Mouse (Mus musculus): ENCODE measurements around the gene Atp8b4. TPM values are rescaled to one million over a fixed set of nuclear protein-coding genes. Genes with fewer than 3 reads are reported as not detected.
"Not testable (repeated sequence)": the region's sequence is repeated elsewhere in the genome, so short reads cannot be mapped to it uniquely, and the experiment has no call there.

Atp8b4 gene
- polyA plus RNA-seq, 1 experiment from 2014 or later = 0.99 TPM

DNA sequence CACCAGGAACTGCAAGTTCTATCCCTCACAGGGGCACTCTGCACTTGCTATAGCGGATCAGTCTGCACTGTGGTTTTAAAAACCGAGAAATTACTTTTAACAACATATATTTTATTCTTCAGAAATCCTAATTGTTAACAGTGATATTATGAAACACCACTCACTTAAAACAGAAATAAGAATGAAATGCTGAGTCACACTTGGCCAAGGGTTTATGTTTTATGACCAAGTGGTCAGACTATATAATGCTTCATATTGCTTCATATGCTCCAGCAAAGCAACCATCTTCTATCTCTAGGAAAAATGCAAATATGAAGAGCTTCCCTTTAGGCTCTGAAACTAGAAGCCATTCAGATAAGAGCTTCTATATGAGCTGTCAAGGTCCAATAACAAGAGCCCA is 41.8 kb downstream of the Atp8b4 start:
- ATAC-seq (ENCODE audit: insufficient read depth, low FRiP score) = no peak
- Histone ChIP-seq H3K9me3 (replicated peaks; ENCODE audit: control insufficient read depth, low read length) (no peaks in the 10 kb centered on the region), H3K9ac (ENCODE audit: low read length) (no peak overlapping the region), H3K4me3 (replicated peaks; ENCODE audit: low read length) (no peak overlapping the region), H3K36me3 (ENCODE audit: control insufficient read depth, insufficient read depth, low read length) (no peaks in the 10 kb centered on the region), H3K4me1 (ENCODE audit: control insufficient read depth, insufficient read depth, low read length) (no peaks in the 10 kb centered on the region), H3K27ac (ENCODE audit: low read length) (no peak overlapping the region), H3K27me3 (ENCODE audit: control insufficient read depth, insufficient read depth, low read length) (no peaks in the 10 kb centered on the region), H3K4me2 (ENCODE audit: low read depth, low read length) (no peak overlapping the region)
- 93% methylated on average over 2 of the region's 2 CpGs for WGBS

DNA sequence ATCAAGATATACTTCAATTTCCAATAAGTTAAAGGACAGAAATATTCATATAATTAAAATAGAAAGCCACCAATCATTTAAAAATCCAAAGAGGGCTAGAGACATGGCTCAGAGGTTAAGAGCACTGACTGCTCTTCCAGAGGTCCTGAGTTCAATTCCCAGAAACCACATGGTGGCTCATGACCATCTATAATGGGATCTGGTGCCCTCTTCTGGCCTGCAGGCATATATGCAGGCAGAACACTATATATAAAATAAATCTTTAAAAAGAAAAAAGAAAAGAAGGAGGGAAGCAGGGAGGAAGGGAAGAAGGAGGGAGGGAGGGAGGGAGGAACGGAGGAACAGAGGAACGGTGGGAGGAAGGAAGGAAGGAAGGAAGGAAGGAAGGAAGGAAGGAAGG is 42.7 kb downstream of the Atp8b4 start:
- not testable (repeated sequence) for H3K27me3 ChIP-seq (ENCODE audit: control insufficient read depth, insufficient read depth, low read length); H3K4me2 ChIP-seq (ENCODE audit: low read depth, low read length); H3K27ac ChIP-seq (ENCODE audit: low read length); H3K36me3 ChIP-seq (ENCODE audit: control insufficient read depth, insufficient read depth, low read length); ATAC-seq (ENCODE audit: insufficient read depth, low FRiP score); H3K4me3 ChIP-seq (replicated peaks; ENCODE audit: low read length); H3K9me3 ChIP-seq (replicated peaks; ENCODE audit: control insufficient read depth, low read length); H3K9ac ChIP-seq (ENCODE audit: low read length); H3K4me1 ChIP-seq (ENCODE audit: control insufficient read depth, insufficient read depth, low read length)
- WGBS = 33% methylated on average over 2 of the region's 2 CpGs

DNA sequence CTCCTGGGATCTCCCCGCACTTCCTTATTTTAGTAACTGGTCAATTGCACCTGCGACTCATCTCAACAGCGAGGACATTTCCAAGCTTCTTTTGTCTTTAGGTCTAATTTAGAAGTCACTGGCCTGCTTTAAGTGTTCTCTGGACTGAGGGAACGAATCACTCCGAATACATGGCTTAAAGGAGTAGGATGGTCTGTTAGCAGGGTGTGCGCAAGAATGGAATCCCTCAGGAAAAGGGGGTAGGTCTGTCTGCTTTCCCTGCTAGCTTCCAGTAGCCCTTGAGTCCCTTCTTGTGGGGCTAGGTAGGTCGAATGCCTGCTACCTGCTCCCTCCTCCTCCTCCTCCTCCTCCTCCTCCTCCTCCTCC is 49.6 kb downstream of the Atp8b4 start:
- Histone ChIP-seq H3K27ac (ENCODE audit: low read length) (peak overlapping the region; percentile 92), H3K4me1 (ENCODE audit: control insufficient read depth, insufficient read depth, low read length) (no peaks in the 10 kb centered on the region), H3K27me3 (ENCODE audit: control insufficient read depth, insufficient read depth, low read length) (no peaks in the 10 kb centered on the region), H3K36me3 (ENCODE audit: control insufficient read depth, insufficient read depth, low read length) (no peaks in the 10 kb centered on the region), H3K4me3 (replicated peaks; ENCODE audit: low read length) (no peak overlapping the region), H3K9me3 (replicated peaks; ENCODE audit: control insufficient read depth, low read length) (no peaks in the 10 kb centered on the region), H3K4me2 (ENCODE audit: low read depth, low read length) (peak overlapping the region; percentile 28), H3K9ac (ENCODE audit: low read length) (0 out of 2 replicates have a peak overlapping the region, but pooled peaks have one; percentile 54)
- ATAC-seq (ENCODE audit: insufficient read depth, low FRiP score) = peak; percentile 55
- 60% methylated on average over 7 of the region's 7 CpGs for WGBS

DNA sequence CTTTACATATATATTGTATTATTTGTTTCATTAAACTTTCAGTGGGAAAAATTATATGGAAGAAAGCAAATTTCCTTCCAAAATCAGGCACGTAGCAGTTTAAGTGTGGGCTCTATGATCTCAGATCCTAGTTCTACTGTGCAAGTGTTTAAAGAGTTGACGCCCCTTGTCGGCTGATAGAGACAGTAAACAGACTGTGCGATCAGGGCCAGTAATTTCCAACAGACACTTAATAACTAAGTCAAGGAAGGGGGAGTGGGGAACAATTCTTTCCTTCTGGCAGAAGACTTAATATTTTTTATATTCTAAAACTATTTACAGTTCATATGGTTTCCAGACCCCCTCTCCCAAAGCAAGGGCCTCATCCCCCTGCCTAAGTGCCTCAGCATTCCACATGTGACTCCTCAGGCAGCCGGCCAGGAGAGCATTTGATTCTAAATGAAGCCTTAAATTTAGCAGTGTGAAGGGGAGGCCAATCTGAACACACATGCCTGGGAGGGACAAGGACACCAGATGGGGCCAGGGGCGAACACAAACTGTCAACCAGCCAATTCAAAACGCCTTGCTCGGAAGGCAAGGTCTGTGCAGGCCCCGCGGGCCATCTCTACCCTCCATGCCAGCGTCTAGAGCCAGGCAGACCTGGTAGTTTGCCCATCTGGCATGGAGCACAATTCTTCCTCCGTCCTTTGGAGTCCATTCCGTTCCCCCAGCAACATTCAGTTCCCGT is 50.1 kb downstream of the Atp8b4 start:
- Histone ChIP-seq H3K4me1 (ENCODE audit: control insufficient read depth, insufficient read depth, low read length) (no peaks in the 10 kb centered on the region), H3K9me3 (replicated peaks; ENCODE audit: control insufficient read depth, low read length) (no peaks in the 10 kb centered on the region), H3K36me3 (ENCODE audit: control insufficient read depth, insufficient read depth, low read length) (no peaks in the 10 kb centered on the region), H3K9ac (ENCODE audit: low read length) (peak overlapping the region; percentile 54; the same call in 1 of the 2 replicates), H3K27me3 (ENCODE audit: control insufficient read depth, insufficient read depth, low read length) (no peaks in the 10 kb centered on the region), H3K4me2 (ENCODE audit: low read depth, low read length) (peak overlapping the region; percentile 28), H3K27ac (ENCODE audit: low read length) (peak overlapping the region; percentile 92), H3K4me3 (replicated peaks; ENCODE audit: low read length) (no peak overlapping the region)
- peak; percentile 94 for ATAC-seq (ENCODE audit: insufficient read depth, low FRiP score)
- WGBS = 33% methylated on average over 14 of the region's 14 CpGs

DNA sequence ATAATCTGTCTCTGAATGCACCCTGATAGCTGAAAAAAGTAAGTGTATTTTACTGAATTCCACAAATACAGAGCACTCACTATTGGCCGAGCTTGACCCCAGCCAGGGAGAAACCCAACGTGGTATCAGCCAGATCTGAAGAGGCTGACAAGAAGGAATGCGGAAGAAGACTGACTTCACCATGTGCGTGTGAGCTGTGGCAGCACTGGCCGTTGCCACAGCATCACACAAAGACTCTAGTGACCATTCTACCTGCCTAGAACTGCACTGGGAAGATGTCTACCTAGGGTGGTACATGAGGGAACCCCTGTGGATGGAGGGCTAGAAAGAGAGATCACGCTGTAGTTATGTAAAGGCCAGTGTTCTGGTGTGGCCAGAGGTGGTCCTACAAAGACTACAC is 55.4 kb downstream of the Atp8b4 start:
- H3K9me3 ChIP-seq (replicated peaks; ENCODE audit: control insufficient read depth, low read length) = no peaks in the 10 kb centered on the region
- no peak for ATAC-seq (ENCODE audit: insufficient read depth, low FRiP score)
- H3K4me3 ChIP-seq (replicated peaks; ENCODE audit: low read length) = no peak overlapping the region
- no peaks in the 10 kb centered on the region for H3K4me1 ChIP-seq (ENCODE audit: control insufficient read depth, insufficient read depth, low read length)
- 49% methylated on average over 6 of the region's 6 CpGs for WGBS
- H3K9ac ChIP-seq (ENCODE audit: low read length) = no peak overlapping the region
- no peaks in the 10 kb centered on the region for H3K36me3 ChIP-seq (ENCODE audit: control insufficient read depth, insufficient read depth, low read length)
- H3K27ac ChIP-seq (ENCODE audit: low read length) = no peak overlapping the region
- H3K4me2 ChIP-seq (ENCODE audit: low read depth, low read length) = no peak overlapping the region
- no peaks in the 10 kb centered on the region for H3K27me3 ChIP-seq (ENCODE audit: control insufficient read depth, insufficient read depth, low read length)

DNA sequence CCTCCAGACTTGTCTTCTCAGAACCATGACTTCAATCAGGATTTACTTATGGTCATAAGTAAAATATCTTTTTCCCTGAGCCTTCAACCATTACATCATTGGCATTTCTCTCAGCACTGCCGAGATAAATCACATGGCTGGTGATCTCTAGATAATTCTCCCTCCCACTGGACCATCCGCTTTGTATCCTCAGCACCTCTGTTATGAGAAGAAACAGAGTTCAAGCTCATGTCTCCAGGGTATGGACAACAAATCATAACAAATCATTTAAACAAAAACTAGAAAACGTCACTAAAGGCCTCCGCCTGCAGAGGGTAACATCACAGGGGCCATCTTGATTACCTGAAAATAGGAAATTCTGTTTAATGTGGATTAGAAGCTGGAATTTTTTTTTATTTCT is 58.9 kb downstream of the Atp8b4 start:
- ATAC-seq (ENCODE audit: insufficient read depth, low FRiP score) = no peak
- Histone ChIP-seq H3K4me1 (ENCODE audit: control insufficient read depth, insufficient read depth, low read length) (no peaks in the 10 kb centered on the region), H3K9me3 (replicated peaks; ENCODE audit: control insufficient read depth, low read length) (no peaks in the 10 kb centered on the region), H3K4me3 (replicated peaks; ENCODE audit: low read length) (no peak overlapping the region), H3K36me3 (ENCODE audit: control insufficient read depth, insufficient read depth, low read length) (no peaks in the 10 kb centered on the region), H3K9ac (ENCODE audit: low read length) (no peak overlapping the region), H3K27me3 (ENCODE audit: control insufficient read depth, insufficient read depth, low read length) (no peaks in the 10 kb centered on the region), H3K27ac (ENCODE audit: low read length) (no peak overlapping the region), H3K4me2 (ENCODE audit: low read depth, low read length) (no peak overlapping the region)
- 55% methylated on average over 4 of the region's 4 CpGs for WGBS

DNA sequence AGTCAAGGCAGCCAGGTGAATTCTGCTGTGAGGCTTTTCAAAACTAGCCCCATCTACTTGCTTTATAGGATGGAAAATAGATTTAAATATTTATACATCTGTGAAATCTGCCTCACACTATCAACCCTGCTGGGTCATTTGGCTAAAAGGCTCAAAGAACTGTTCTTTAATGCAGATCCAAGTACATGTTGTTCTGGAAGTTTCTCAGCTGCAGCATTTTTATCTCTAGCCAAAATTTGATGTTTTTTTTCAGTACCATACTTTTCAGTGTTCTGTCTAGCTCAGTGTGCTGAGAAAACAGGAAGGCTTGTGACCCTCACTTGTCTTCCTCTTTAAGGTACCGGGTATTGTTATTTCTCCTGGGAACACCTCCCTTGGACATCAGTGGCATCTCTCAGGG is 65.8 kb downstream of the Atp8b4 start:
- ATAC-seq (ENCODE audit: insufficient read depth, low FRiP score) = no peak
- H3K9ac ChIP-seq (ENCODE audit: low read length) = no peak overlapping the region
- H3K36me3 ChIP-seq (ENCODE audit: control insufficient read depth, insufficient read depth, low read length) = no peaks in the 10 kb centered on the region
- H3K27ac ChIP-seq (ENCODE audit: low read length) = no peak overlapping the region
- no peaks in the 10 kb centered on the region for H3K9me3 ChIP-seq (replicated peaks; ENCODE audit: control insufficient read depth, low read length)
- no peak overlapping the region for H3K4me2 ChIP-seq (ENCODE audit: low read depth, low read length)
- H3K27me3 ChIP-seq (ENCODE audit: control insufficient read depth, insufficient read depth, low read length) = no peaks in the 10 kb centered on the region
- WGBS = 49% methylated on average over 1 of the region's 1 CpGs
- no peak overlapping the region for H3K4me3 ChIP-seq (replicated peaks; ENCODE audit: low read length)
- no peaks in the 10 kb centered on the region for H3K4me1 ChIP-seq (ENCODE audit: control insufficient read depth, insufficient read depth, low read length)

DNA sequence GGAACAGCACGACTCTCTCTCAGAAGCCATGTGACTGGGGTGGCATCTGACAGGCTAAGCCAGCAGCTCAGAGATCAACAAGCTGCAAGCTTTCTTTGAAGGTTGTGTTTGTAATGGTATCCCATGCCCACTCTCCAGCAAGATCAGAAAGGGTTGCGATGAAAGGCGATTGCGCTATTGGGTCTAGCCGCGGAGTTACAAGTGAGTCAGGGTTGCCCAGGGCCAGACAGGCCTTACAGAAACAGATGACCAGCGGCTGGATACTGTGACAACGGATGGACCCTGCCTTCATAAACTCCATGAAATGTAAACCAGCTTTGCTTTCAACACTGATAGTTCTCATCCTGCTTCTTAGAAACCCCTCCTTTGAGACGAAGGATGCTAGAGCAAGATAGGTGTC is 66.2 kb downstream of the Atp8b4 start:
- Histone ChIP-seq H3K4me3 (replicated peaks; ENCODE audit: low read length) (no peak overlapping the region), H3K4me2 (ENCODE audit: low read depth, low read length) (no peak overlapping the region), H3K36me3 (ENCODE audit: control insufficient read depth, insufficient read depth, low read length) (no peaks in the 10 kb centered on the region), H3K4me1 (ENCODE audit: control insufficient read depth, insufficient read depth, low read length) (no peaks in the 10 kb centered on the region), H3K9ac (ENCODE audit: low read length) (no peak overlapping the region), H3K27me3 (ENCODE audit: control insufficient read depth, insufficient read depth, low read length) (no peaks in the 10 kb centered on the region), H3K9me3 (replicated peaks; ENCODE audit: control insufficient read depth, low read length) (no peaks in the 10 kb centered on the region), H3K27ac (ENCODE audit: low read length) (no peak overlapping the region)
- no peak for ATAC-seq (ENCODE audit: insufficient read depth, low FRiP score)
- WGBS = 86% methylated on average over 9 of the region's 9 CpGs

DNA sequence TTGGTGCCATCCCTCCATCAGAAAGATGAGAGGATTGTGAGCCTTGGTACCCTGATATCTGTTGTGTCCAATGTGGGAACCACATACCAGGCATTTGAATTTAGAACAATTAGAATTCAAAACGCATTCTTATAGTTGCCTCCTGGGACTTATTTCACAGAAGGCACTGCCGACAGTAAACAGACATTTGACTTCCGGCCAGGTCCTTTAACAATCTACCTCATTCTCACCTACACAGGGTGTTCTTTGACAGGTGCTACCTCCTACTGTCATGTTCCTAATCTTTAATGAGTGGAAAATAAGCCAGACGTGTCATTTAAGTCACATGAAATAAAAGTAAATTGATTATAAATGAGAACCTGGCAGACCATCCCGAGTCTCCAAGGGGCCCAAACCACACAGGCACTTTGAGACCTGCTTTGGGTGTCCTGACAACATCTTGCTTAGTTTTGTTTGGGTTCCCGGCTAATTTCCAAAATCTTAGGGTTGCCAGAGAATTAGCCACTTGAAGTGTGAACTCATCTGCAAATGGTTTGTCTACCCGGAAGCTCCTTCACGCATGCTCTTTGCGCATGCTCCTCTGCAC is 67.9 kb downstream of the Atp8b4 start:
- H3K36me3 ChIP-seq (ENCODE audit: control insufficient read depth, insufficient read depth, low read length) = no peaks in the 10 kb centered on the region
- no peaks in the 10 kb centered on the region for H3K27me3 ChIP-seq (ENCODE audit: control insufficient read depth, insufficient read depth, low read length)
- no peak overlapping the region for H3K4me2 ChIP-seq (ENCODE audit: low read depth, low read length)
- no peak overlapping the region for H3K27ac ChIP-seq (ENCODE audit: low read length)
- H3K4me1 ChIP-seq (ENCODE audit: control insufficient read depth, insufficient read depth, low read length) = no peaks in the 10 kb centered on the region
- H3K9ac ChIP-seq (ENCODE audit: low read length) = no peak overlapping the region
- ATAC-seq (ENCODE audit: insufficient read depth, low FRiP score) = no peak
- 76% methylated on average over 9 of the region's 9 CpGs for WGBS
- no peak overlapping the region for H3K4me3 ChIP-seq (replicated peaks; ENCODE audit: low read length)
- H3K9me3 ChIP-seq (replicated peaks; ENCODE audit: control insufficient read depth, low read length) = no peaks in the 10 kb centered on the region

Data from stomach, embryonic 16.5 days (tissue).